In genomic region chr11:6706796-6707195, GRCm38 (mm10) we compare ENCODE assay signal across 16 mouse cellular contexts. TPM values are rescaled to one million over a fixed set of nuclear protein-coding genes. Genes with fewer than 3 reads are reported as not detected.
"Had no signal": no experiment of that assay in that cellular context is flagged by ENCODE, and none has a peak within 500 bp of the region (broad histone marks: within the 10 kb centered on the region; RNA-seq: fewer than 3 reads in every experiment).

No protein-coding gene starts in this region.

- H3K36me3 ChIP-seq: intestine, embryonic 15.5 days; kidney, embryonic 15.5 days; limb, embryonic 10.5 days; liver, embryonic 15.5 days; midbrain, embryonic 13.5 days; neural tube, embryonic 15.5 days had no signal

- DNase-seq: kidney, adult 18-20 months; kidney, postnatal 25 days; lung, adult 2 months; lung, postnatal 36 days; right cerebral cortex, postnatal 4 days; spleen, adult 18-20 months had no signal

- H3K4me1 ChIP-seq: intestine, embryonic 15.5 days; limb, embryonic 10.5 days; liver, embryonic 15.5 days; midbrain, embryonic 13.5 days; neural tube, embryonic 15.5 days had no signal

- H3K4me3 ChIP-seq: intestine, embryonic 15.5 days; kidney, embryonic 15.5 days; left cerebral cortex, adult 2 months; limb, embryonic 10.5 days; liver, embryonic 15.5 days; midbrain, embryonic 13.5 days; neural tube, embryonic 15.5 days had no signal

- H3K27me3 ChIP-seq: intestine, embryonic 15.5 days; kidney, embryonic 15.5 days; liver, embryonic 15.5 days; neural tube, embryonic 15.5 days had no signal

- H3K4me2 ChIP-seq: intestine, embryonic 15.5 days; kidney, embryonic 15.5 days; liver, embryonic 11.5 days; liver, embryonic 15.5 days; midbrain, embryonic 13.5 days; neural tube, embryonic 15.5 days had no signal

- H3K9ac ChIP-seq: intestine, embryonic 15.5 days; kidney, embryonic 15.5 days; liver, embryonic 15.5 days; midbrain, embryonic 13.5 days; neural tube, embryonic 15.5 days had no signal

- H3K27ac ChIP-seq: intestine, embryonic 15.5 days; kidney, embryonic 15.5 days; left cerebral cortex, adult 2 months; limb, embryonic 10.5 days; liver, embryonic 15.5 days; midbrain, embryonic 13.5 days; neural tube, embryonic 15.5 days had no signal

- ATAC-seq: intestine, embryonic 15.5 days; lung, postnatal 0 days; midbrain, embryonic 13.5 days had no signal

- H3K9me3 ChIP-seq: intestine, embryonic 15.5 days; limb, embryonic 10.5 days; liver, embryonic 15.5 days; neural tube, embryonic 15.5 days had no signal

RNA-seq across cellular contexts. Expression of gene Ramp3, which starts 48.5 kb away (rescaled TPM):
- total RNA-seq: megakaryocyte progenitor cell, adult 5-6 weeks had no signal
